Mouse (Mus musculus) heart, adult 9 months (tissue): ENCODE measurements around the gene Ism2.
A peak's percentile ranks its signal among the peaks of the same experiment; 100 is the strongest.
"Not testable (repeated sequence)": the region's sequence is repeated elsewhere in the genome, so short reads cannot be mapped to it uniquely, and the experiment has no call there.

Experiments
- DNase-seq, 2 experiments: peaks; one replicate each; pipeline ENCODE4 v3.0.0; 2022; ENCODE audit warnings: low spot score in 2 of 2

Ism2 gene

GRCm38 (mm10) chr12:87289100-87289499 is 10.4 kb downstream of the Ism2 start:
- DNase-seq = no peak

GRCm38 (mm10) chr12:87284726-87285125 is 14.8 kb downstream of the Ism2 start:
- no peak for DNase-seq

- no peak for DNase-seq
Measured at GRCm38 (mm10) chr12:87284268-87284667, 15.2 kb downstream of the Ism2 start.

DNA sequence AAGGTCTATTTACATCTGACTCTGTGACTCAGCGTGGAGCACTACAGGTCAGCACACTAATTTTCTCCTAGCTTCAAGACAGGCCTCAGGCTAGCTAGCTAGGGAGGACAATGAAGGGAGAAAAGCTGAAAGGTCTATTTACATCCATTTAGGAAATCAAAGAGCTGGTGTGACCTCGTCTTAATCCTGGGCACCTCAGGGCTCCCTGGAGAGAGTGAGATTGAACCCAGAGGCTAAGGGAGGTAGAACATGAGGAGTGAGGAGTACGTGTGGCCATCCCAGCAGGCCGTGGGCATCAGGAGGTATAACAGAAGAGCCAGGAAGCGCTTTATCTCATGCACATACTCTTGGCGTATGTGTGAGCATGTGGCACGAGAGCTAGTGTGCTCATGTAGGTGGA is 15.8 kb downstream of the Ism2 start:
- no peak for DNase-seq

GRCm38 (mm10) chr12:87282743-87283142 is 16.8 kb downstream of the Ism2 start:
- no peak for DNase-seq

DNA sequence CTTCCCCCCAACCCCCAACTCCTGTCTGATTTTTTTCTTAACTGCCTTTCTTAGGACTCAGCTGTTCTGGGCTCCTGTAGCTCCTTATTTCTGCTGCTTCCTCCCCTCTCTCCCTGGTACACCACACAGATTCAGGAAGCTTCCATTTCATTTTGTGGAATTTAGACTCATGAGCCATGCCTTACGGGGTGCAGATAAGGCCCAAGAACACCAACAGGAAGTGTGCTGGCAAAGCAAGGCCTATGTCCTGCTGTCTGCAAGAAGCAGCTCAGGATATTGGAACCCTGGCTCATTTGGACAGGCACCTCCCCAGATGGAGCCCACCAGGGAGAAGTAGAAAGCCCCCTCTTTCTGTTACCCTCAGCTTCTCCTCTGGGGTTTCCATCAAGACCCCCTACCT is 17.7 kb downstream of the Ism2 start:
- DNase-seq = no peak

GRCm38 (mm10) chr12:87279879-87280278 is 19.6 kb downstream of the Ism2 start:
- DNase-seq = no peak

DNA sequence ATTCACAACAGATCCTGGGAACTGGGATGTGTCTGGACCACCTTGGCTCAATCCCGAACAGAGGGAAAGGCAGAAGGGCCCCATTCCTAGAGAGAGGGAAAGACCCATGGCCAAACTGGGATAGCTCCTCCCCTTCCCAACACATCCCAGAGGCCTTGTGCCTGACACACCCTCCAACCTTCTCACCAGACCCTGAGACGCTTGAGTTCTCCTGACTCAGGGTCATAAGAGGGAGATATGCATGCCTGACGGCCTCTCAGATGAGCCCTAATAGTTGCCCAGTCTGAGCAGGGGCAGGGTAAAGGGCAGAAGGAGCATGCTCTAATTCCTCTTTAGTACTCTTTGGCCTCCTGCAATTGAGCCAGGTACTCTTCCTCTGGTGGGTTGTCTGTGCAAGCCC is 20.2 kb downstream of the Ism2 start:
- DNase-seq = no peak

DNA sequence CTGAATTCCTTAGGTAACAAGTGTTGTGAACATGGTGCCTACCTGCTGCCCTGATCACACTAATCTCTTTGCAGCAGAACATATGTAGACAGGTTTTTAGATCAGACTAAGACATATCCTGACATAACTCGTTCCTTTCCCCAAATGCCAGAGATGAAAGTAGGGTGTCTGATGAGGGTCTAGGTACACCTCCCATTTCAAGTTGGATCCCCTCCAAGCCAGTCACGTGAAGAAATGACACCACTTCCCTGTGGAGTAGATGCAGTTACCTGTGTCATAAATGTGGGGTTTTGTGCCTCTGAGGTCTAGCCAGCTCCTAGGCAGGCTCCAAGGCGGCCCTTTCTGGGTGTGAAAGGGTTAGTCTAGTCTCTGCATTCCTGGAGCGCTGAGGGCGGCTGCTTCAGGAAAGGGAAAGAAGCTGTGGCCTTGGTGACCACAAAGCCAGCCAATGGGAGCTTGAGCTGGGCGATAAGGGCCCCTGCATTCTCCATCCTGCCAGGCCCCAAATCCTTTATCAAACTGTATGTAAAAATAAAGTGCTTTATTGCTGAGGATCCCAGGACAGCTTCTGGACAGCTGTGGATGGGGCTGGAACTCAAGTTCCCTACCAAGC is 21.3 kb downstream of the Ism2 start:
- DNase-seq = no peak

DNA sequence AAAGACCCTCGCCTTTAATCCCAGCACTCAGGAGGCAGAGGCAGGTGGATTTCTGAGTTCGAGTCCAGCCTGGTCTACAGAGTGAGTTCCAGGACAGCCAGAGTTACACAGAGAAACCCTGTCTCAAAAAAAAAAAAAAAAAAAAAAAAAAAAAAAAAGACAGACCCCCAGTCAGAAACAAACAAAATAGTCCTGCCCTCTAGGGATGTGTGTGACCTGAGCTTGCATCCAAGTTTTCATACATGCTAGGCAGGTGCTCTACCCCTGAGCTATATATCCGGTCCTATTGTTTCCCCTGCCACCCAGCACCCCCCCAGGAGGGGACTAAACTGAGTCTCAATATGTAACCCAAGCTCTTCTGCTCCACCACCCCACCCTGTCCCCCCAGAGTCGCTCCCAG is 22.3 kb downstream of the Ism2 start:
- DNase-seq = not testable (repeated sequence)

DNA sequence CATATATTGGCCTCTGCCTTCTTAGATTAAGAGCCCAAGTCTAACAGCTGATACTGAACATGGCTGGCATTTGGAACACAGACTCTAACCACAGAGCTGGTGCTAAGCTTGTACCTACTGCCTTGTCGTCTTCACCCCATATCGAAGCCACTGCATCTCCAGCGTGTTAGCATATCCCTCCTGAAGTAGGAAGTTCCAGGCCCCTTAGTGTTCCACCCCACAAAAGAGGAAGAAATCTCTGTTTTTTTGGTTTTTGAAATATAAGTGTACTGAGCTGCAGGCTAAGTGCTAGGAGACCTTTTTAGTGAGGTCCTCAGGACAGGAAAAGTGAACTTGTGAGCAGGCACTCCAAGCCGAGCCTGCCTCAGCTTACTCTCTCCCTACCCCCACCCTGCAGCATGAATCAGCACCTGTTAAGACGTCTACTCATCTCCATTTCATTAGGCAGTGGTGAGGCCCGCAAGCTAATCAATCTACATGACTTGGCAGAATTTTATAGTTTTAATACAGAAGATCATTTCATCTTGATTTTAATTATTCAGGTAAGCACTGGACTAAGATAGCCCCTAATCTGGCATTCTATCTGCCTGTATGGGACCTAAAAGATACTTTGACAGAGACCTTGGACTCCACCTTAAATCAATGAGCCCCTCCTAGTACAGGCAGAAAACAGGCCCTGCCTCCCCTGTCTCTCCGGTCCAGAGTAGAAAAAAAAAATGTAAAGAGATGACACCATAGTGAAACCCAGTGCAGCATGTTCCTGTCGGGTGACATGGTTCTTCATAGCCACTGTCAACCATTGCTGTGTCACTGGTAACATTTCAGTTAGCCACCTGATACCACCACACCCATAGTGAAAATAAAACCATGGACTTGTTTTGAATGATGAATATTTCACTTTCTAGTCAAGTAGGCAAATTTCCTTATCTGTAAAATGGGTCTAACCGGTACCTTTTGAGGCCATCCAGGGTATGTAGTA is 24.4 kb downstream of the Ism2 start:
- no peak for DNase-seq

- no peak for DNase-seq
Measured at GRCm38 (mm10) chr12:87267682-87268081, 31.8 kb downstream of the Ism2 start.

DNA sequence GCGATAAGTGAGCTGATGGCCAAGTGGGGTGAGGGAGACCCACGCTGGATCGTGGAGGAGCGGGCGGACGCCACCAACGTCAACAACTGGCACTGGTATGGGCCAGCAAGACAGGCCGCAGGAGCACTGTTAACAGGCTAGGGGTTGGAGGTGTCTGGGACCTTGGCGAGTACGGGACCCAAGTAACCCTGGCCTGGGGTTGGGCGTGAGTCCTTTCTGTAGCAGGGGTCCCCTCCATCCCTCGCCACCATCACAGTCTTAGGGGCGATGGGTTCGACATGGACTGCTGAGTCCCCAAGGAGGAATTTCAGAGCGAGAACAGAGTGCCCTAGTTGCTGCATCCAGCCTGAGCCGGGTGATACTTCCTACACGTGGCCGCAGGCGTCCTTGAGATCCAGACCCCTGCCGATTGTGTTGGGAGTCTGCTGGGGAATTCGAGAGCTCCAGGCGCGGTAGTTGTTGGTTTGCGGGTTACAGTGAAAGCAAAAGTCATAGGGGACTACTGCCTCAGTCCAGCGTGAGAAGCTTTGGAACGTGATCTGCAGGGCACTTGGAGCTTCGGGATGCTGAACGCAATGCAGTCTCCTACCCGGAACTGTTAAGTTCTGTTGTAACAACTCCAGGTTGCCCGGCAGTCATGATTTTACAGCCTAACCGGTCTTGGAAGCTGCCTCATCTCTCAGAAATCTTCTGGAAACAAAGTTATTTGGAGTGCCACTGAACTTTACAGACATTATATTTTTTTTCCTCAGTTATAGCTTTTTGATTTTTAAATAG is 32.5 kb downstream of the Ism2 start:
- no peak for DNase-seq

- peak; percentile 93 to 96 for DNase-seq
Measured at GRCm38 (mm10) chr12:87266108-87266826, 33.2 kb downstream of the Ism2 start, which contains the start of the genes Vipas39 and Ahsa1. TSS of gene Vipas39 (minus strand) at chr12:87266256. TSS of gene Ahsa1 (plus strand) at chr12:87266479.

- no peak for DNase-seq
Measured at GRCm38 (mm10) chr12:87265444-87265843, 34.1 kb downstream of the Ism2 start.

GRCm38 (mm10) chr12:87260562-87260961 is 38.9 kb downstream of the Ism2 start:
- DNase-seq = no peak

DNA sequence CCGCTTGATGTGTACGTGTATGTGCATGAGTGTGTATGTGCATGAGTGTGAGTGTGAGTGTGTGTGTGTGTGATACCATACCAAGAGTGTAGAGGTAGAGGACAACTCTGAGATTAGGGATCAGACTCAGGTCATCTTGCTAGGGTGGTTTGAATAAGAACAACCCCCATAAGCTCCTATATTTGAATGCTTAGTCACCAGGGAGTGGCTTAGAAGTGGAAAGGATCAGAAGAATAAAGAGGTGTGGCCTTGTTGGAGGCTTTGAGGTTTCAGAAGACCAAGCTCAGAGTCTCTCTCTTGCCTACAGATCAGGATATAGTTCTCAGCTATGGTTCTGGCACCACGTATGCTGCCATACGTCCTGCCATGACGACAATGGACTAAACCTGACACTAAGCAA is 42.9 kb downstream of the Ism2 start:
- no peak for DNase-seq

GRCm38 (mm10) chr12:87253878-87254277 is 45.6 kb downstream of the Ism2 start:
- DNase-seq = no peak

DNA sequence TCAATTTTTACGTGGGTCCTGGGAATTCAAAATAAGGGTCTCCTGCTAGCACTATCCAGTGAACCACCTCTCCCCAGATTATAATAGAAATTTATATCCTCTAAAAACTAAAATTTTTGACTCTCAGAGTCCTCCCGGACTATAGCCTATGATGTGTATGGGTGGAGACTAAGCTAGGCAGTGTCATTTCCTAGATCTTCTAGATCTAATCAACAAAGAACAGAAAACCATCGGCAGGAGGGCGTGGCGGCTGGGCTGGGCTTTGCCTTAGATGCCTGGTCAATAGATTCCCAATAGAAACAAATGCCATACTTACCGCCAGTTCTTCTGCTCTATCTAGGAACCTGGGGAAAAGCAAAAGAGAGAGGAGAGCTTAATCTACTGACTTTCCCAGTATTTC is 49.3 kb downstream of the Ism2 start:
- no peak for DNase-seq

DNA sequence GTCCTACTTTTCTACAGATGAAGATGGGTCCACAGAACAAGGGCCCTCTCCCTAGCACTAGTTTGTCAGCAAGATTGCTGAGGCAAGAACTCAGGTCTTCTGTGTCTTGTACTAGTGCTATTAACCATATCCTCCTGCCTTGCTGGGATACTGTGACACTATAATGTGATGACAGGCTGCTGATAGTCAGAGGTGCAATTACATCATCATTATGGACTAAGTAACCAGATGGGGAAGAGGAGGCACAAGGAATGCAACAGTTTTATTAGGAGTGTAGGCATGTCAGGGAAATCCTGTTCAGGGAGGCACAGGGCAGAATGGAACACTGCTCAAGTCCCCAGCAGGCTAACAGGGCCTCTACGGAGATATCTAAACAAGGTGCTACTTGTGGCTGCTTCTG is 60.9 kb downstream of the Ism2 start, which contains the start of gene Noxred1:
TSS of gene Noxred1 (minus strand) at position 101 of the 400 bp plus-strand sequence.
- no peak for DNase-seq

DNA sequence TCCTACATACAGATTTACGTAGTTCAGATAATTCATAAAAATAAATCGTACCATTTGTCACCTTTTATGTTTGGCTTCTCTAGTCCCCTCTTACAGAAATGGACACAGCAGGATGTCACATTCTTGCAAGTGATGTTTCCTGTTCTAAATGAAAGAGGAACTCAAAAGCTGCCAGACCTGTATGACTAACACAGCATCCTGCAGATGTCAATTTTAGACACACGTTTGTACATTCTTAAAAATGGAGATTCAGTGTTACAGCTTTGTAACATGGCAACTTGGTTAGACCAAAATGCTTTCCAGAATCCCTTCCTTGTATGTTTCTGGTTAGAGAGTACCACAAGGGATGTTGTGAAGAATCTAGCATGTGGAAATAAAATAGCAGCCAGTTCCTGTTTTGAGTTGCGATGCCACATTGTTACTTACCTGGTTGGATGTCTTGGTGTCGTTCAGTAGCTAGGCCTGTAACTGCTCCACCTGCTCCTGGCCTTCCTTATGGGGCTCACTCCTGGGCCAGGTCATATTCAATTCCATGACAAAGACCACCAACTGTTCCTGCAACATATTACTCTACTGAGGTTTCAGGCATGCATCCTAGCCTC is 62.5 kb downstream of the Ism2 start:
- no peak for DNase-seq
